Mouse (Mus musculus) forebrain, postnatal 0 days (tissue): ENCODE results near the gene Ccdc97. TPM values are rescaled to one million over a fixed set of nuclear protein-coding genes. Genes with fewer than 3 reads are reported as not detected.

ENCODE experiments used
- ATAC-seq: fragments of 200-750 bp; cut with Nextera tagmentation; 2 replicates; pipeline ENCODE4 v1.8.0; 2017; ENCODE audit warnings: mild to moderate bottlenecking, moderate library complexity
- DNase-seq: peaks from one replicate; pipeline ENCODE4 v3.0.0-alpha.2; 2015
- H3K27ac ChIP-seq: fragments of 300-500 bp; sonication (generic); 2 replicates; pipeline ENCODE4 v1.5.1; 2014; ENCODE audit warnings: low read depth, mild to moderate bottlenecking, antibody characterized with exemption, low read length, moderate library complexity, mixed read lengths
- H3K27me3 ChIP-seq: fragments of 300-500 bp; sonication (generic); 2 replicates; pipeline ENCODE4 v1.6.1; 2014; ENCODE audit warnings: mild to moderate bottlenecking, low read length, mixed read lengths; ENCODE audit not compliant: insufficient read depth
- H3K36me3 ChIP-seq: fragments of 300-500 bp; sonication (generic); 2 replicates; pipeline ENCODE4 v1.6.1; 2014; ENCODE audit warnings: mild to moderate bottlenecking, moderate library complexity; ENCODE audit not compliant: insufficient read depth
- H3K4me1 ChIP-seq: fragments of 300-500 bp; sonication (generic); 2 replicates; pipeline ENCODE4 v1.6.1; 2014; ENCODE audit warnings: antibody characterized with exemption; ENCODE audit not compliant: insufficient read depth
- H3K4me2 ChIP-seq: fragments of 300-500 bp; sonication (generic); 2 replicates; pipeline ENCODE4 v1.6.1; 2014; ENCODE audit warnings: low read depth, mild to moderate bottlenecking, moderate library complexity
- H3K4me3 ChIP-seq: fragments of 300-500 bp; sonication (generic); 2 replicates; pipeline ENCODE4 v1.5.1; 2014; ENCODE audit warnings: low read depth, low read length, mixed read lengths
- H3K9ac ChIP-seq: fragments of 300-500 bp; sonication (generic); 2 replicates; pipeline ENCODE4 v1.6.1; 2014; ENCODE audit warnings: mild to moderate bottlenecking
- H3K9me3 ChIP-seq: fragments of 300-500 bp; sonication (generic); 2 replicates; pipeline ENCODE4 v1.6.1; 2016; ENCODE audit warnings: low read length
- CTCF ChIP-seq: sonication (generic); IDR thresholded peaks from 2 replicates; pipeline ENCODE4 v1.5.1; 2016; ENCODE audit warnings: antibody characterized with exemption, control low read depth, low read depth
- WGBS: fragments of 180-500 bp; shearing (Covaris S2); extraction: QIAGEN DNeasy Blood & Tissue Kit; methylation state at CpG from one replicate; pipeline ENCODE4 v1.1.7; 2014; 5-methylcytosine and 5-hydroxymethylcytosine counted together
- polyA plus RNA-seq: library from polyadenylated mRNA; unstranded; fragments of >200 nt; fragmentation: Nextera tagmentation; extraction: Ambion mirVana; gene quantifications from 2 replicates; pipeline ENCODE4 v1.2.1, GENCODE M21; 2015
- total RNA-seq: library from RNA; depleted of rRNA; stranded (reverse); fragments of >200 nt; gene quantifications from 2 replicates; pipeline ENCODE4 v1.2.3, GENCODE M21; 2014

The Ccdc97 gene
- total and polyA plus RNA-seq, 2 experiments from 2014 or later = 31.7 to 37.6 TPM

GRCm38 (mm10) chr7:25683474-25684180 lies 35.3 kb downstream of the Ccdc97 start:
- H3K4me3 ChIP-seq = no peak overlapping the region
- peaks cover 15% of the 10 kb centered on the region for H3K4me1 ChIP-seq
- no peaks in the 10 kb centered on the region for H3K36me3 ChIP-seq
- WGBS = 79% methylated on average over 7 of the region's 7 CpGs
- H3K27me3 ChIP-seq = peaks cover 29% of the 10 kb centered on the region
- TF ChIP-seq CTCF = no peak
- DNase-seq = no peak
- no peak for ATAC-seq
- no peak overlapping the region for H3K27ac ChIP-seq
- H3K4me2 ChIP-seq = no peak overlapping the region
- H3K9ac ChIP-seq = no peak overlapping the region
- no peaks in the 10 kb centered on the region for H3K9me3 ChIP-seq

- H3K27me3 ChIP-seq = peaks cover 9% of the 10 kb centered on the region
- peak overlapping the region; percentile 49 for H3K4me2 ChIP-seq
- peaks cover 16% of the 10 kb centered on the region for H3K4me1 ChIP-seq
- H3K4me3 ChIP-seq = peak overlapping the region; percentile 56
- DNase-seq (no peak), ATAC-seq (no peak)
- H3K9me3 ChIP-seq = no peaks in the 10 kb centered on the region
- TF ChIP-seq CTCF = no peak
- H3K27ac ChIP-seq = peak overlapping the region; percentile 91; the same call in 1 of the 2 replicates
- H3K9ac ChIP-seq = peak overlapping the region; percentile 63
- WGBS = 63% methylated on average over 15 of the region's 15 CpGs
- H3K36me3 ChIP-seq = no peaks in the 10 kb centered on the region
These were observed 37.3 kb downstream of the Ccdc97 start for GRCm38 (mm10) chr7:25681341-25682231.

GRCm38 (mm10) chr7:25680514-25681258 lies 38.2 kb downstream of the Ccdc97 start, which contains the start of gene B9d2:
Gene B9d2 (plus strand): TSS chr7:25680780.
- H3K4me1 ChIP-seq = peaks cover 16% of the 10 kb centered on the region
- under 1% methylated on average over 46 of the region's 46 CpGs for WGBS
- H3K4me3 ChIP-seq = peak within 1 kb of the TSS; percentile 56
- H3K9me3 ChIP-seq = no peaks in the 10 kb centered on the region
- H3K9ac ChIP-seq = peak within 1 kb of the TSS; percentile 63
- peak; percentile 37 for TF ChIP-seq CTCF
- peak within 1 kb of the TSS; percentile 49 for H3K4me2 ChIP-seq
- H3K36me3 ChIP-seq = no peaks in the 10 kb centered on the region
- H3K27ac ChIP-seq = peak within 1 kb of the TSS; percentile 91
- H3K27me3 ChIP-seq = 0 out of 2 replicates have a peak, but pooled peaks cover under 1% of the 10 kb centered on the region
- DNase-seq = peak; percentile 96
- peak; percentile 96 for ATAC-seq

- DNase-seq = no peak
- H3K36me3 ChIP-seq = no peaks in the 10 kb centered on the region
- H3K4me3 ChIP-seq = peak overlapping the region; percentile 56
- no peak for ATAC-seq
- H3K4me2 ChIP-seq = peak overlapping the region; percentile 49
- H3K4me1 ChIP-seq = peaks cover 16% of the 10 kb centered on the region
- H3K9me3 ChIP-seq = no peaks in the 10 kb centered on the region
- H3K9ac ChIP-seq = peak overlapping the region; percentile 63; the same call in 1 of the 2 replicates
- H3K27ac ChIP-seq = 0 out of 2 replicates have a peak overlapping the region, but pooled peaks have one; percentile 91
- no peaks in the 10 kb centered on the region; the same call in 1 of the 2 replicates for H3K27me3 ChIP-seq
- peak; percentile 24; the same call in 1 of the 2 replicates for TF ChIP-seq CTCF
- 12% methylated on average over 6 of the region's 6 CpGs for WGBS
These were observed 38.9 kb downstream of the Ccdc97 start for GRCm38 (mm10) chr7:25679971-25680370.

- no peak for DNase-seq
- TF ChIP-seq CTCF = no peak
- Histone ChIP-seq H3K9me3 (no peaks in the 10 kb centered on the region), H3K4me1 (peaks cover 16% of the 10 kb centered on the region), H3K27me3 (peaks cover 7% of the 10 kb centered on the region; the same call in 1 of the 2 replicates), H3K4me2 (no peak overlapping the region), H3K9ac (no peak overlapping the region), H3K27ac (peak overlapping the region; percentile 74), H3K36me3 (no peaks in the 10 kb centered on the region), H3K4me3 (no peak overlapping the region)
- 81% methylated on average over 7 of the region's 7 CpGs for WGBS
- ATAC-seq = no peak
These were observed 41.9 kb downstream of the Ccdc97 start for GRCm38 (mm10) chr7:25677013-25677412.

GRCm38 (mm10) chr7:25676085-25676781 lies 42.7 kb downstream of the Ccdc97 start:
- no peak for TF ChIP-seq CTCF
- Histone ChIP-seq H3K9ac (no peak overlapping the region), H3K4me2 (no peak overlapping the region), H3K36me3 (no peaks in the 10 kb centered on the region), H3K9me3 (no peaks in the 10 kb centered on the region), H3K27ac (peak overlapping the region; percentile 74), H3K4me1 (peaks cover 10% of the 10 kb centered on the region), H3K27me3 (peaks cover 7% of the 10 kb centered on the region; the same call in 1 of the 2 replicates), H3K4me3 (no peak overlapping the region)
- ATAC-seq (peak; percentile 69), DNase-seq (peak; percentile 97)
- 21% methylated on average over 15 of the region's 15 CpGs for WGBS
